Mouse (Mus musculus): Measurements from ENCODE around the gene Ldlrad1. TPM values are rescaled to one million over a fixed set of nuclear protein-coding genes. Genes with fewer than 3 reads are reported as not detected.
A peak's percentile ranks its signal among the peaks of the same experiment; 100 is the strongest.

Ldlrad1 gene
- polyA plus RNA-seq, 1 experiment from 2014 or later, result not detected

DNA sequence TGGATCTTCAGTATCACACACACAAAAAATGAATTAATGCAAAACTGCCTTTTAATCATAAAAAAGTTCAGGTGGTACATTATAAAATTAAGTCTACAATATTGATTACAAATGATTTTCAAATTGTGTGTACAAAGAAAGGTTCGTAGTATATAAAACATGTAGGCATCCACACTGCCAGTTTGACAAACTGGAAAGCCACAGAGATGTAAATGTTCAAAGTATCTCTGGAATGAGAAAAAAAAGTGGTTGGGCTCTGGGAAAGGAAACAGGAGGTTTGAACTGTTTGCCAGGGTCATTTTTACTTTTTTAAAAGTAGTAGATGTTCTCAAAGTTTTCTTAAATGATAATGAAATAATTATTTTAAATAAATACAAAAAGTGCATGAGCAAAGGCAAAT lies 37.1 kb downstream of the Ldlrad1 start:
- no peak for ATAC-seq (ENCODE audit: low read depth)
- Histone ChIP-seq H3K9me3 (ENCODE audit: control insufficient read depth, low read length) (no peaks in the 10 kb centered on the region), H3K9ac (replicated peaks; ENCODE audit: low read depth, low read length) (no peak overlapping the region), H3K36me3 (ENCODE audit: control insufficient read depth, insufficient read depth, low read length) (no peaks in the 10 kb centered on the region; the same call in 1 of the 2 replicates), H3K4me2 (ENCODE audit: low read depth, low read length) (no peak overlapping the region), H3K27ac (ENCODE audit: low read depth, low read length) (no peak overlapping the region), H3K27me3 (ENCODE audit: control insufficient read depth, insufficient read depth, low read length) (no peaks in the 10 kb centered on the region), H3K4me3 (ENCODE audit: low read depth, low read length) (no peak overlapping the region), H3K4me1 (ENCODE audit: control insufficient read depth, insufficient read depth, low read length) (peaks cover 10% of the 10 kb centered on the region; the same call in 1 of the 2 replicates)
- 82% methylated on average over 1 of the region's 1 CpGs for WGBS

DNA sequence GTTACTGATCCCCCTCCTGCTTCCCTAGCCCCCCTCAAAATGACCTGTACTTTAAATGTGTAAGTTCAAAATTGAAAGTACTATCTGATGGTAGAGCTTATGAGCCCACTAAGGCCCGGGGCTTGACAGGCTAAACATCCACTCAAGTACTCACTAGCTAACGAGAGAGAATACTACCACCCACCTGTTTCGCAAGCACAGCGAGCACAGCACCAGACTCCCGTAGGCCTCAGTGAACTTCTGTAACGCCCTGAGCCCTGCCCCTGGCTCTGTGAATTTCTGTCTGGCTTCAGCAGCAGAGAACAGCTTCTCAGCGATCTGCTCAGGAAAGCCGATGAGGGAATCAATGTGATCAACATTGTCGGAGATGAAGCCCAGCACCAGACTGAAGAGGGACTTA lies 38.1 kb downstream of the Ldlrad1 start:
- H3K27ac ChIP-seq (ENCODE audit: low read depth, low read length), result no peak overlapping the region
- H3K4me2 ChIP-seq (ENCODE audit: low read depth, low read length), result no peak overlapping the region
- H3K27me3 ChIP-seq (ENCODE audit: control insufficient read depth, insufficient read depth, low read length), result no peaks in the 10 kb centered on the region
- no peaks in the 10 kb centered on the region for H3K9me3 ChIP-seq (ENCODE audit: control insufficient read depth, low read length)
- 89% methylated on average over 9 of the region's 9 CpGs for WGBS
- H3K9ac ChIP-seq (replicated peaks; ENCODE audit: low read depth, low read length), result no peak overlapping the region
- peaks cover 14% of the 10 kb centered on the region; the same call in 1 of the 2 replicates for H3K4me1 ChIP-seq (ENCODE audit: control insufficient read depth, insufficient read depth, low read length)
- no peak overlapping the region for H3K4me3 ChIP-seq (ENCODE audit: low read depth, low read length)
- no peak for ATAC-seq (ENCODE audit: low read depth)
- H3K36me3 ChIP-seq (ENCODE audit: control insufficient read depth, insufficient read depth, low read length), result no peaks in the 10 kb centered on the region; the same call in 1 of the 2 replicates

DNA sequence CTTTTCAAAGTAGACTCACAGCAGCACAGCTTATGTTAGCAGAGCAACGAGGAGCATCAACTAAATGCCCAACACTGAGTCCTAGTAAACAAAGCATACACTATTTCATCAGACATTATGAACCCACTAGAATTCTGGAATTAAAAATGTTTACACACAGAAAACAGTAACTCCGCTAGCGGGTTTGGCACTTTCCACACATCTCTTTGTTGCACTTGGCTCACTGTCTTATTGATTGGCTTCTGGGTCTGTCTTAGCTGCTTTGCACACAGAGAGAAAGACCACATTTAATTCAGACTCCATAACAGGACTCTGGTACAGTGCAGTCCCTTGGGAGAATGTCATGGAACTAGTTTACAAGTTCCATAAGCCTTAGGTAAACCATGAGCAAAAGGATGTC lies 39.1 kb downstream of the Ldlrad1 start:
- no peaks in the 10 kb centered on the region; the same call in 1 of the 2 replicates for H3K36me3 ChIP-seq (ENCODE audit: control insufficient read depth, insufficient read depth, low read length)
- H3K27ac ChIP-seq (ENCODE audit: low read depth, low read length), result no peak overlapping the region
- no peaks in the 10 kb centered on the region for H3K9me3 ChIP-seq (ENCODE audit: control insufficient read depth, low read length)
- ATAC-seq (ENCODE audit: low read depth), result no peak
- H3K9ac ChIP-seq (replicated peaks; ENCODE audit: low read depth, low read length), result no peak overlapping the region
- no peak overlapping the region for H3K4me3 ChIP-seq (ENCODE audit: low read depth, low read length)
- 87% methylated on average over 3 of the region's 3 CpGs for WGBS
- H3K4me2 ChIP-seq (ENCODE audit: low read depth, low read length), result no peak overlapping the region
- H3K27me3 ChIP-seq (ENCODE audit: control insufficient read depth, insufficient read depth, low read length), result no peaks in the 10 kb centered on the region
- H3K4me1 ChIP-seq (ENCODE audit: control insufficient read depth, insufficient read depth, low read length), result peaks cover 18% of the 10 kb centered on the region; the same call in 1 of the 2 replicates

DNA sequence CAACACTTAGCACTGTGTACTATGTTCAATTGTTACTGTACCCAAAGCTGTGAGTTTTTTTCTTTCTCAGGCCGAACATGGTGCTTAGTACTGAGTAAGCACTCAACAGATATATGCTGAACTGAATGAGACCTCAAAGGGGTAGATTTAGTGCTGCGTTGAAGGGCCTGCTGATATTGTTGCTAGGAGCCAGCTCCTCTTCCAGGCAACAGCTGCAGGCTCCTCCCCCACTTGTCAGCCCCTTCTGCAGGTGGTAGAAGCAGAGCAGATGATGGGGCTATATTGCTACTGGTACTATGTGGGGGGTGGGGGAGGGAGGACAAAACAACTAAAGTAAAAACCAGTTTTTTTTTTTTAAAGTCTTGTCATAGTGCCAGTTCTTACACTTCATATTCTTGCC lies 40.5 kb downstream of the Ldlrad1 start:
- no peak overlapping the region for H3K4me3 ChIP-seq (ENCODE audit: low read depth, low read length)
- H3K4me2 ChIP-seq (ENCODE audit: low read depth, low read length), result no peak overlapping the region
- WGBS, result 17% methylated on average over 2 of the region's 2 CpGs
- H3K36me3 ChIP-seq (ENCODE audit: control insufficient read depth, insufficient read depth, low read length), result no peaks in the 10 kb centered on the region; the same call in 1 of the 2 replicates
- ATAC-seq (ENCODE audit: low read depth), result no peak
- no peak overlapping the region for H3K9ac ChIP-seq (replicated peaks; ENCODE audit: low read depth, low read length)
- H3K9me3 ChIP-seq (ENCODE audit: control insufficient read depth, low read length), result no peaks in the 10 kb centered on the region
- H3K27me3 ChIP-seq (ENCODE audit: control insufficient read depth, insufficient read depth, low read length), result no peaks in the 10 kb centered on the region
- H3K27ac ChIP-seq (ENCODE audit: low read depth, low read length), result no peak overlapping the region
- H3K4me1 ChIP-seq (ENCODE audit: control insufficient read depth, insufficient read depth, low read length), result peaks cover 19% of the 10 kb centered on the region; the same call in 1 of the 2 replicates

DNA sequence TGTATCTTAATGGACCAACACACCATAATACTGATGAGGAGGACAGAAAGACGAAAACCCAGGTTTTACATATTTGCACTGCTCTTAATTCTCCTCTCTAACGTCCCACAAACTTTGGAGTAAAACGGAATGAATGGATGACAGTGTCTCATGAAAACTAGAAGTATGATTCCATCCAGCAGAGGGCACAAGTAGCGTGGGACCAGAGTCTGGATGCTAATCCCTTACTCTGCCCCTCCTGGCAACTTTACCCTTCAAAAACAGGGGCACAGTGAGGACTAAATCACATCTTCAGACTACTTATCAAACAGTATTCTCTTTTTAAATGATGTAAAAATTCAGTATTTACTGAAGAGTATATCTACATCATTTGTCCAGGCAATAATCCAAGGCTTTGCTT lies 41.5 kb downstream of the Ldlrad1 start:
- H3K27me3 ChIP-seq (ENCODE audit: control insufficient read depth, insufficient read depth, low read length), result no peaks in the 10 kb centered on the region
- WGBS, result 30% methylated on average over 4 of the region's 4 CpGs
- H3K9me3 ChIP-seq (ENCODE audit: control insufficient read depth, low read length), result no peaks in the 10 kb centered on the region
- H3K4me2 ChIP-seq (ENCODE audit: low read depth, low read length), result no peak overlapping the region
- no peak overlapping the region for H3K27ac ChIP-seq (ENCODE audit: low read depth, low read length)
- H3K4me3 ChIP-seq (ENCODE audit: low read depth, low read length), result no peak overlapping the region
- no peak for ATAC-seq (ENCODE audit: low read depth)
- no peak overlapping the region for H3K9ac ChIP-seq (replicated peaks; ENCODE audit: low read depth, low read length)
- H3K36me3 ChIP-seq (ENCODE audit: control insufficient read depth, insufficient read depth, low read length), result no peaks in the 10 kb centered on the region
- H3K4me1 ChIP-seq (ENCODE audit: control insufficient read depth, insufficient read depth, low read length), result peaks cover 22% of the 10 kb centered on the region; the same call in 1 of the 2 replicates

DNA sequence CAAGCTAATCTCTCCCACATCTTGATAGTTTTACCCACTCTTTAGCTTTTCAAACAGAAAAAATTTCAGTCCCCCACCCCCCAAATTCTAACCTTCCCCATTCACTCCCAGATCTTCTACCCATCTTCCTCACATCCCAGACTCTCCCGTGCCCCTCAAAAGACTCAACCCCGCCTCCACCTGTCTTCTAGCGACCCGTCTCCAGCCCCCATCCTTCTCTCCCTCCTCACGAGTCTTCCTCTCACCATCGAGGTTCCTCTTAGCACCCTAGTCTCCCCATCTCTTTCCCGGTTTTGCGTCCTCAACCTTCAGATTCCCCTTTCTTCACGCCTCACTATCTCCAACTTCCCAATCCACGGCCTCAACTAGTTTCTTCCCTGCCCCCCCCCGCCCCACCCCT lies 43.5 kb downstream of the Ldlrad1 start:
- Histone ChIP-seq H3K36me3 (ENCODE audit: control insufficient read depth, insufficient read depth, low read length) (no peaks in the 10 kb centered on the region), H3K4me2 (ENCODE audit: low read depth, low read length) (peak overlapping the region; percentile 54), H3K9me3 (ENCODE audit: control insufficient read depth, low read length) (no peaks in the 10 kb centered on the region), H3K4me1 (ENCODE audit: control insufficient read depth, insufficient read depth, low read length) (peaks cover 22% of the 10 kb centered on the region; the same call in 1 of the 2 replicates), H3K27me3 (ENCODE audit: control insufficient read depth, insufficient read depth, low read length) (no peaks in the 10 kb centered on the region), H3K4me3 (ENCODE audit: low read depth, low read length) (peak overlapping the region; percentile 80), H3K27ac (ENCODE audit: low read depth, low read length) (peak overlapping the region; percentile 77; the same call in 1 of the 2 replicates), H3K9ac (replicated peaks; ENCODE audit: low read depth, low read length) (peak overlapping the region; percentile 83)
- ATAC-seq (ENCODE audit: low read depth), result no peak
- 0% methylated on average over 10 of the region's 11 CpGs for WGBS

DNA sequence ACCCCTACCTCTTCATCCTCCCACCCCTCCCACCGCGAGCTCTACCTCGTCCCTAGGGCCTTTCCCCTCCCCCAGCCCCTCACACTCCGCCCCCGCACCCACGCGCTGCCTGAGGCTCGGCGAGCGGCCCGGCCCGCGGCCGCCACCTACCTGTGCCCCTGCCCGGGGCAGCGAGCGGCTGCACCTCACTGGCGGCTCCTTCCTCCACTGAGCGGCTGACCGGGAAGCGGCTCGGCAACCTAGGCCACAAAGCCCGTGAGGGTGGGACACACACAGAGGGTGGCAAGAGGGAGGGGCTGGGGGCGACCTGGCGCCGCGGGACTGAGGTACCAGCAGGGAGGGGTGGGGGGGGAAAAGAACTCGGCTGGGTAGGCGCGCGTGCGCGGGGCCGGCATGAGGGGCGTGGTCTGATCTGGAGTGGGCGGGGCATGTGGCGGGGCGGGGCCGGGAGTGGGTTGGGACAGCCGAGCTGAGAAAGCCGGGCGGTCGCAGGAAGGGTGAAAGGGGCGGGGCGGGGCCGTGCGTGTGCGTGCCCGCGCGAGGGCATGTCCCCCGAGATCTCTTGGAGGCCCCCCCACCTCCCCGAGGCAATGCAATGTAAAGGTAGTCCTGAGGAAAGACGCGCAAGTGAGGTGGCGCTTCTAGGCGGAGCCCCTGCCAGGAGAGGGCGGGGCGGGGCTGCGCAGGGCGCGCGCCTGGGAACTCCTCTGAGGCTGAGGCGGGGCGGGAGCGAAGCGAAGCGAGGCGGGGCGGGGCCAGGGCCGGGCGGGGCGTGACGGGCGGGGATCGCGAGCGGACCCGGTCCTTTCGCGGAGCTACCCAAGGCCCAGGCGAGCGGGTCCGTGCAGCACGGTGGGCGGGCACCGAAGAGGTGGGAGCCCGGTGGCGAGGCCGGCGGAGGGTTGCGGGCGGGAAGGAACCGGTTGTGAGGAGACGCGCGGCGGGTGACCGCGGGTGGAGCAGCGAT lies 44.4 kb downstream of the Ldlrad1 start, which contains the start of the genes Lrrc42 and Hspb11:
Gene Lrrc42 (minus strand): TSS at position 408 of the 967 bp plus-strand sequence.
Gene Hspb11 (plus strand): TSS at position 469 of the 967 bp plus-strand sequence.
- WGBS, result under 1% methylated on average over 82 of the region's 101 CpGs
- ATAC-seq (ENCODE audit: low read depth), result peak; percentile 95
- H3K36me3 ChIP-seq (ENCODE audit: control insufficient read depth, insufficient read depth, low read length), result no peaks in the 10 kb centered on the region
- no peaks in the 10 kb centered on the region for H3K27me3 ChIP-seq (ENCODE audit: control insufficient read depth, insufficient read depth, low read length)
- peak within 1 kb of the TSS; percentile 83 for H3K4me2 ChIP-seq (ENCODE audit: low read depth, low read length)
- peak within 1 kb of the TSS; percentile 87 for H3K27ac ChIP-seq (ENCODE audit: low read depth, low read length)
- H3K4me1 ChIP-seq (ENCODE audit: control insufficient read depth, insufficient read depth, low read length), result peaks cover 22% of the 10 kb centered on the region; the same call in 1 of the 2 replicates
- H3K9ac ChIP-seq (replicated peaks; ENCODE audit: low read depth, low read length), result peak within 1 kb of the TSS; percentile 83
- H3K4me3 ChIP-seq (ENCODE audit: low read depth, low read length), result peak within 1 kb of the TSS; percentile 80
- no peaks in the 10 kb centered on the region for H3K9me3 ChIP-seq (ENCODE audit: control insufficient read depth, low read length)

DNA sequence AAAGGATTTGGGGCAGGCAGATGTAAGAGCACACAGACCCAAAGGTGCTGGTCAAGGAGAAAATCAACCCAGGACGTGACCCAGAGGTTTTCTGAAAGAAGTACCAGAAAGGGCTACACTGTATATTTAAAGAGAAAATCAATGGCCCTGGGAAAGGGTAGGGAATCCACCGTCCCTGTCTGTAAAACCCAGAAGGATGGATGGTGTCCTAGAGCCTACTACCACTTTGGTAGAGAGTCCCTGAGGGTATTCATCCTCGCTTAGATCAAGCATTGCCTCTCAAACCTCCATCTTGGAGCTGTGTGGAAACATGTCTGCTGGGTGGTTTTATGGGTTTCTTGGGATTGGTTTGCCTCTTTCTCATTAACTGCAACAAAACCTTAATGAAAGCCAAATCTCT lies 45.4 kb downstream of the Ldlrad1 start:
- ATAC-seq (ENCODE audit: low read depth), result no peak
- H3K27me3 ChIP-seq (ENCODE audit: control insufficient read depth, insufficient read depth, low read length), result no peaks in the 10 kb centered on the region
- H3K4me2 ChIP-seq (ENCODE audit: low read depth, low read length), result peak overlapping the region; percentile 83
- H3K27ac ChIP-seq (ENCODE audit: low read depth, low read length), result peak overlapping the region; percentile 87
- peak overlapping the region; percentile 83 for H3K9ac ChIP-seq (replicated peaks; ENCODE audit: low read depth, low read length)
- H3K36me3 ChIP-seq (ENCODE audit: control insufficient read depth, insufficient read depth, low read length), result no peaks in the 10 kb centered on the region
- H3K4me3 ChIP-seq (ENCODE audit: low read depth, low read length), result peak overlapping the region; percentile 80
- H3K9me3 ChIP-seq (ENCODE audit: control insufficient read depth, low read length), result no peaks in the 10 kb centered on the region
- WGBS, result 8% methylated on average over 3 of the region's 3 CpGs
- H3K4me1 ChIP-seq (ENCODE audit: control insufficient read depth, insufficient read depth, low read length), result peaks cover 19% of the 10 kb centered on the region; the same call in 1 of the 2 replicates

DNA sequence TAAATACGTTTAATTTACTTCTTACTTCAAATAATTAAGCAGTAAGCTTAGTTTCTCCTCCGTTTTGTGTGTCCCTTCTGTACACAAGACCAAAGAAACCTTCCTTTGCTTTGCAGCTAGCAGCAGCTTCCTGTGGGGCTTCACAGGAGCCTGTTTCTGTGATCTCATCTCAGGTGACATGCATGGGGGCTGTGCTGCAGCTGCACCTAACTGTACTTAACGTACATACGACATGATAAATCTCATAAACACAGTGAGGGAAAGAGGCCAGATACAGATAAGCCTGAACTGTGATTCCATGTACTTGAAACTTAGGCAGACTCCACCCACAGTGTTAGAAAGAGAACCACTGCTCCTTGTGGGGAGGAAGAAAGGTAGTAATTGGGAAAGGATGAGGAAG lies 51.0 kb downstream of the Ldlrad1 start:
- H3K27ac ChIP-seq (ENCODE audit: low read depth, low read length), result no peak overlapping the region
- H3K36me3 ChIP-seq (ENCODE audit: control insufficient read depth, insufficient read depth, low read length), result 0 out of 2 replicates have a peak, but pooled peaks cover 5% of the 10 kb centered on the region
- no peaks in the 10 kb centered on the region for H3K9me3 ChIP-seq (ENCODE audit: control insufficient read depth, low read length)
- H3K27me3 ChIP-seq (ENCODE audit: control insufficient read depth, insufficient read depth, low read length), result no peaks in the 10 kb centered on the region
- 74% methylated on average over 4 of the region's 4 CpGs for WGBS
- no peak overlapping the region for H3K4me3 ChIP-seq (ENCODE audit: low read depth, low read length)
- 0 out of 2 replicates have a peak, but pooled peaks cover 2% of the 10 kb centered on the region for H3K4me1 ChIP-seq (ENCODE audit: control insufficient read depth, insufficient read depth, low read length)
- H3K9ac ChIP-seq (replicated peaks; ENCODE audit: low read depth, low read length), result no peak overlapping the region
- no peak overlapping the region for H3K4me2 ChIP-seq (ENCODE audit: low read depth, low read length)
- ATAC-seq (ENCODE audit: low read depth), result no peak

All from neural tube, embryonic 14.5 days (tissue).